Mouse (Mus musculus) E14TG2a.4 (cell line): ENCODE measurements around the gene Inka2.

Source experiments
- CTCF ChIP-seq: conservative IDR thresholded peaks from 2 replicates; pipeline ENCODE4 v1.5.1; 2014; ENCODE audit warnings: low read length
- POU5F1 ChIP-seq: IDR thresholded peaks from 2 replicates; pipeline ENCODE4 v1.6.1; 2014; ENCODE audit warnings: low read length, borderline replicate concordance

- TF ChIP-seq CTCF (no peak), POU5F1 (no peak)
Observed at GRCm38 (mm10) chr3:105718746-105719145, 14.3 kb downstream of the Inka2 start.
